Mouse (Mus musculus) right cerebral cortex, postnatal 25 days (tissue): ENCODE data around the gene Gm5169.
"Not testable (repeated sequence)": the region's sequence is repeated elsewhere in the genome, so short reads cannot be mapped to it uniquely, and the experiment has no call there.

Experiments used
- DNase-seq: peaks from one replicate; pipeline ENCODE4 v3.0.0; 2022

Gene Gm5169

GRCm38 (mm10) chrX:25301355-25301754 lies at the start of gene Gm5169:
TSS of gene Gm5169 (minus strand) at chrX:25301455.
- not testable (repeated sequence) for DNase-seq

GRCm38 (mm10) chrX:25347424-25347823 lies 46.2 kb upstream of the Gm5169 start:
- not testable (repeated sequence) for DNase-seq
